Mouse (Mus musculus) urinary bladder, adult 2 months (tissue): ENCODE measurements around the gene Ptprm. TPM values are rescaled to one million over a fixed set of nuclear protein-coding genes. Genes with fewer than 3 reads are reported as not detected.

Experiments used
- DNase-seq: peaks from one replicate; pipeline ENCODE4 v3.0.0; 2022; ENCODE audit warnings: low spot score
- polyA plus RNA-seq: library from polyadenylated mRNA; depleted of rRNA; stranded (reverse); fragments of >200 nt; gene quantifications from 2 replicates; pipeline ENCODE4 v1.2.3, GENCODE M21; 2012

Gene Ptprm
- polyA plus RNA-seq, 1 experiment = 15.0 TPM

GRCm38 (mm10) chr17:67287501-67287900 is 66.8 kb downstream of the Ptprm start:
- no peak for DNase-seq

- DNase-seq = no peak
Observed at GRCm38 (mm10) chr17:67281640-67282170, 72.6 kb downstream of the Ptprm start.

GRCm38 (mm10) chr17:67277124-67277910 is 76.9 kb downstream of the Ptprm start:
- DNase-seq = no peak

- no peak for DNase-seq
Observed at GRCm38 (mm10) chr17:67274531-67275094, 79.6 kb downstream of the Ptprm start.

GRCm38 (mm10) chr17:67272928-67273327 is 81.3 kb downstream of the Ptprm start:
- no peak for DNase-seq

- no peak for DNase-seq
Observed at GRCm38 (mm10) chr17:67268475-67269080, 85.7 kb downstream of the Ptprm start.

- DNase-seq = no peak
Observed at GRCm38 (mm10) chr17:67266270-67266669, 88.0 kb downstream of the Ptprm start.

- no peak for DNase-seq
Observed at GRCm38 (mm10) chr17:67265520-67265919, 88.7 kb downstream of the Ptprm start.

- no peak for DNase-seq
Observed at GRCm38 (mm10) chr17:67264716-67265115, 89.5 kb downstream of the Ptprm start.

GRCm38 (mm10) chr17:67263024-67263423 is 91.2 kb downstream of the Ptprm start:
- DNase-seq = no peak

GRCm38 (mm10) chr17:67260016-67260415 is 94.2 kb downstream of the Ptprm start:
- no peak for DNase-seq

GRCm38 (mm10) chr17:67257780-67258179 is 96.5 kb downstream of the Ptprm start:
- DNase-seq = no peak

GRCm38 (mm10) chr17:67256171-67256570 is 98.1 kb downstream of the Ptprm start:
- DNase-seq = no peak

GRCm38 (mm10) chr17:67253445-67253844 is 100.8 kb downstream of the Ptprm start:
- no peak for DNase-seq

- DNase-seq = no peak
Observed at GRCm38 (mm10) chr17:67252992-67253391, 101.3 kb downstream of the Ptprm start.

GRCm38 (mm10) chr17:67245273-67245875 is 108.9 kb downstream of the Ptprm start:
- DNase-seq = no peak

GRCm38 (mm10) chr17:67242774-67243495 is 111.3 kb downstream of the Ptprm start:
- DNase-seq = no peak

GRCm38 (mm10) chr17:67241951-67242773 is 112.1 kb downstream of the Ptprm start:
- DNase-seq = no peak

GRCm38 (mm10) chr17:67238866-67239265 is 115.4 kb downstream of the Ptprm start:
- no peak for DNase-seq

- no peak for DNase-seq
Observed at GRCm38 (mm10) chr17:67237407-67237806, 116.8 kb downstream of the Ptprm start.

GRCm38 (mm10) chr17:67233063-67233462 is 121.2 kb downstream of the Ptprm start:
- no peak for DNase-seq
